Mouse (Mus musculus) olfactory bulb, adult 2 months (tissue): Measurements from ENCODE around the gene Gm45713. TPM values are rescaled to one million over a fixed set of nuclear protein-coding genes. Genes with fewer than 3 reads are reported as not detected.

ENCODE experiments used
- H3K27ac ChIP-seq: fragments of 200-500 bp; 2 replicates; pipeline ENCODE4 v1.5.1; 2012; ENCODE audit warnings: low read depth, low read length; ENCODE audit not compliant: insufficient read depth
- H3K4me1 ChIP-seq: fragments of 200-500 bp; 2 replicates; pipeline ENCODE4 v1.6.1; 2012; ENCODE audit warnings: low read length; ENCODE audit not compliant: control insufficient read depth, insufficient read depth
- H3K4me3 ChIP-seq: fragments of 200-500 bp; 2 replicates; pipeline ENCODE4 v1.5.1; 2012; ENCODE audit warnings: mild to moderate bottlenecking, low read depth, low read length, moderate library complexity; ENCODE audit not compliant: insufficient read depth
- CTCF ChIP-seq: fragments of 200-500 bp; IDR thresholded peaks from 2 replicates; pipeline ENCODE4 v1.5.1; 2012; ENCODE audit warnings: low read depth, mild to moderate bottlenecking, low read length, moderate library complexity; ENCODE audit not compliant: insufficient read depth
- POLR2A ChIP-seq: fragments of 200-500 bp; IDR thresholded peaks from 2 replicates; pipeline ENCODE4 v1.6.1; 2012; ENCODE audit warnings: mild to moderate bottlenecking, low read depth, low read length, moderate library complexity; ENCODE audit not compliant: insufficient read depth
- WGBS: fragments of 180-500 bp; shearing (Covaris S2); methylation state at CpG from one replicate; pipeline ENCODE4 v1.1.7; 2018; 5-methylcytosine and 5-hydroxymethylcytosine counted together
- polyA plus RNA-seq: library from polyadenylated mRNA; stranded (reverse); fragments of >200 nt; gene quantifications from 2 replicates; pipeline ENCODE4 v1.2.4, GENCODE M21; 2012; ENCODE audit warnings: low replicate concordance; ENCODE audit not compliant: missing spikeins, insufficient read depth, insufficient read length

The Gm45713 gene
- polyA plus RNA-seq, 1 experiment, result not detected

DNA sequence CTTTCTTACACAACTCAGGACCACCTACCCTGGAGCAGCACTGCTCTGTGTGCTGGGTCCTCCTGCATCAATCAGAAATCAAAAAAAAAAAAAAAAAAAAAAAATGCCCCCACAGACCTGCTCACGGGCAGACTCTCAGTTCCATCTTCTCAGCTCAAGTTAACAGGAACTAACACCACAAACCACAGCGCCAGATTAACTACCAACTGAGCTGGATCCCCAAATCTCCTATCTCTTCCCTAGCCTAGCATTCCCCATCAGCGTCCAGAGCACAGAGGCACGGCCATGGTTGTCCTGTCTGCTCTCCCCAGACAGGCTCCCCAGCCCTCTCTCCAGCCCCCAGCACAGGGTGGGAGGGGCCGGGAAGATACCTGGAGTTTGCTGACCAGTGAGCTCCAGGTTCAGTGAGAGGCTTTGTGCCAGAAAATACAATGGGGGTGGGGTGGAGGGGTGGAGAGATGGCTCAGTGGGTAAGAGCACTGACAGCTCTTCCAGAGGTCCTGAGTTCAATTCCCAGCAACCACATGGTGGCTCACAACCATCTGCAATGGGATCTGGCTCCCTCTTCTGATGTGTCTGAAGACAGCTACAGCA lies 28.9 kb downstream of the Gm45713 start:
- Histone ChIP-seq H3K4me1 (peaks cover 6% of the 10 kb centered on the region; the same call in 1 of the 2 replicates), H3K27ac (no peak overlapping the region), H3K4me3 (no peak overlapping the region)
- WGBS, result 71% methylated on average over 5 of the region's 5 CpGs
- TF ChIP-seq POLR2A (no peak), CTCF (no peak)

DNA sequence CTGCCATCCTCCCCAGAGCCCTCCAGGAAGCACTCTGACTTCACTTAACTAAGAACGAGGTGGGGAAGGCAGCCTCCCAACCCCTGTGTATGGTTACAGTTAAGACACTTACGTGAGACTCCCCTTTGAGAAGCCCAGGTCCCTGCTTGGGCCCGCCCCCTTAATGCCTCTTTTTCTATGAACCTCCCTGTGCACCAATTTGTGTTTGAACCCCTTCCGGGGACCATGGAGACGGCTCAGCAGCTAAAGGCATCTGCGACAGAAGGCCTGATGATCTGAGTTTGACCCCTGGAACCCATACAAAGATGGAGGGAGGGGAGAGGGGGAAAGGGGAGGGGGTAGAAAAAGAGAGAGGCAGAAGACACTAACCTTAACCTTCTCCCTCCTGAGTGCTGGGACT lies 29.6 kb downstream of the Gm45713 start:
- H3K27ac ChIP-seq, result no peak overlapping the region
- TF ChIP-seq POLR2A (no peak), CTCF (no peak)
- 68% methylated on average over 6 of the region's 6 CpGs for WGBS
- no peak overlapping the region for H3K4me3 ChIP-seq
- peaks cover 6% of the 10 kb centered on the region; the same call in 1 of the 2 replicates for H3K4me1 ChIP-seq

DNA sequence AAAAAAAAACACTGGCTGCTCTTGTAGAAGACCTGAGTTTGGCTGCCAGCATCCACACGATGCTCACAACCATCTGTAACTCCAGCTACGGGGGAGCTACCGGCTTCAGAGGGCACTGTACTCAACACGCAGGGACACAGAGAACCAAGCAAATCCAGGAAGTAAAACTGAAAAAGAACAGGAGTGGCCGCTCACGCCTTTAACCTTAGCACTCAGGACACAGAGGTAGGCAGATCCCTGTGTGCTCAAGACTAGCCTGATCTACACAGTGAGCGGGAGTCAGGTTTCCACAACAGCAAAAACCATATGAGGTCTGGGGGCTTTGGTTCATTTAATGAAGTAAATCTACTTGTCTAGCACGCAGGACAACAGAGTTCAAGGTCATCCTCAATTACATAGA lies 30.5 kb downstream of the Gm45713 start:
- TF ChIP-seq CTCF, result no peak
- H3K4me3 ChIP-seq, result no peak overlapping the region
- peaks cover 6% of the 10 kb centered on the region; the same call in 1 of the 2 replicates for H3K4me1 ChIP-seq
- no peak overlapping the region for H3K27ac ChIP-seq
- WGBS, result 88% methylated on average over 8 of the region's 8 CpGs

DNA sequence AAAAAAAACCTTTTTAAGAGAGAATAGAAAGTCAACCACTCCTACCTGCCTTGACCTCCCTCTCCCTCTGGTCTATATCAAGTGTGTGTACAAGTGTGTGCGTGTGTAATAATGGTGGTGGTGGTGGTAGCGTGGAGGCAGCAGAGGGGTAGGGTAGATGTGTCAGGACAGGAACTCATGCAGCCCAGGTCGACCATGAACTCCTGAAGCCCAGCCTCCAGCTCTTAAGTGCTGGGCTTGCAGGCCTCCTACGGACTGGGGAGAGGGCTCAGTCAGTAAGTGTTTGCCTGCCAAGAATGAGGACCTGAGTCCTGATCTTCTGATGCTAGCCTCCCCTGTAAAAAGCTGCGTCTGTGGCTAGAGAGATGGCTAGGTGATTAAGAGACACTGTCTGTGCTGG lies 31.1 kb downstream of the Gm45713 start:
- 82% methylated on average over 5 of the region's 5 CpGs for WGBS
- no peak overlapping the region for H3K4me3 ChIP-seq
- no peak overlapping the region for H3K27ac ChIP-seq
- no peak for TF ChIP-seq CTCF
- peaks cover 6% of the 10 kb centered on the region; the same call in 1 of the 2 replicates for H3K4me1 ChIP-seq

DNA sequence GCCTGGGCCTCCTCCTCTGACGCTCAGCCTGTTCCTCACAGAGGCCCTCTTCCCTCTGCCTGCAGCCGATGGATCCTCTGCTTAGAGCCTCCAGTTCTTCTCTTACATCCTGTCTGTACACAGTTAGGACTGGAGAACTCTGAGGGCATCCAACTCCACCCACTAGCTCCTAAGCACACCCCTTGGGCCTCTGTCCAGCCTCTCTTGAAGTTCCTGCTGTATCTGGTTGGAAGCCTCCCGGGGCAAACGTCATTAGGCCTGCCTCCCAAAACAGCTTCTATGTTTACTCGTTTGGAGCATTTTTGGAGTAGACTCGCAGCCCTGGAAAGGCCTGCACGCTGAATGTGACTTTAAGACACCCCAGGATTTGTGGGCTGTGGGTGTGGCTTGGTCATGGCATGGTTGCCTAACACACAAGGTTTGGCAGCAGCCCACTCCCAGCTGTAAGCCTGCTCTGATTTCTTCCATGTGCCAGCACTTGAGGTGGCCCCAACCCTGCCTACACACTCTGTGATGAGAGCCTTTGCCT lies 32.3 kb downstream of the Gm45713 start, which contains the start of gene Fcgrt:
TSS of gene Fcgrt (minus strand) at position 200 of the 529 bp plus-strand sequence.
- Histone ChIP-seq H3K4me3 (peak within 1 kb of the TSS; percentile 35), H3K27ac (0 out of 2 replicates have a peak within 1 kb of the TSS, but pooled peaks have one; percentile 31), H3K4me1 (peaks cover 6% of the 10 kb centered on the region; the same call in 1 of the 2 replicates)
- 46% methylated on average over 7 of the region's 7 CpGs for WGBS
- TF ChIP-seq POLR2A (no peak), CTCF (no peak)

DNA sequence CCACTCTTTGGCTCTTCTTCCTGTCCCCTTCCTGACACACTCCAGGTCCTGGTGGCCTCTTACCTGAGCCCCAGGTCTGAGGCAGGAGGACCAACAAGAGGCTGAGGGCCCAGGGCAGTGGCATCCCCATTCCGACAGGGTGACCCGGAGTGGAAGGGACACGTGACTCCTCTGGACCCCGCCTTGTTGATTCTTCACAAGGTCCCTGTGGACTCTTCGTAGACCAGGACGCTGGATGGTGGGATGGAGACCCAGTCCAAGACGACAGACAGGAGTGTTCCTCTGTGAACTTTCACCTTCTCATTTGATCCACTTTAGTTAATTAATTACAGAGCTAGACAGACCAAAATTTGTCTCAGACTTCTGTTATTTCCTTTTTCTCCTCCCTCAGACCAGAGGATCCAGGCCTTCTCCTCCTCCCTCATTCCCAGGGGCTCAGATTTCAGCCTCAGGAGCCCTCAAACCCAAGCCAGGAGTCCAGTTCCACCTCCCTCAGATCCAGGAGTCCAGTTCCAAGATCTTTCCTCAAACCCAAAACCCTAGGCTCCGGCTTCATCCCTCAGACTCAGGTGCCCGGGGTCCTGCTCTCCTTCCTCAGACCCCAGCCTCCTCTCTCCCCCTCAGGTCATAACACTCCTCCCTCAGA lies 33.0 kb downstream of the Gm45713 start:
- peaks cover 6% of the 10 kb centered on the region; the same call in 1 of the 2 replicates for H3K4me1 ChIP-seq
- 0 out of 2 replicates have a peak overlapping the region, but pooled peaks have one; percentile 31 for H3K27ac ChIP-seq
- H3K4me3 ChIP-seq, result peak overlapping the region; percentile 35
- WGBS, result 80% methylated on average over 9 of the region's 9 CpGs
- TF ChIP-seq POLR2A (no peak), CTCF (no peak)

DNA sequence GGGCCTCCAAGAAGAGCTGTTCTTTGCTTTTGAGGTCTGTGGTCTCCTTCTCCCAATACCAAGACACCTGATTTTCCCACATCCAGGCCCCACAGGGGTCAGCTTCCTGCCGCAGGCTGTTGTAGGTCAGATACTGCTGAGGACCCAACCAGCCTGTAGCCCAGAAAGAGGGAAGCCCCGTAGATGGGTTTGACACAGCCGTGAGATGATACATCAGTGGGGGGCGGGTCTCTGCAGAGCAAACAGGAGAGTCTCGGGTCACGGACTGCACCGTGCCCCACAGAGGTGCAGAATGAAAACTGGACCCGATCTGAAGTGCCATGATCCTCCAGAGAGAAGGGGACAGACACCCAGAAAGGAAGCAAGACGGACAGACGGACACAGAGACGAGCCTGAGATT lies 33.6 kb downstream of the Gm45713 start:
- TF ChIP-seq CTCF, result no peak
- no peak for TF ChIP-seq POLR2A
- Histone ChIP-seq H3K4me3 (no peak overlapping the region), H3K4me1 (peaks cover 6% of the 10 kb centered on the region; the same call in 1 of the 2 replicates), H3K27ac (no peak overlapping the region)
- 82% methylated on average over 11 of the region's 11 CpGs for WGBS

DNA sequence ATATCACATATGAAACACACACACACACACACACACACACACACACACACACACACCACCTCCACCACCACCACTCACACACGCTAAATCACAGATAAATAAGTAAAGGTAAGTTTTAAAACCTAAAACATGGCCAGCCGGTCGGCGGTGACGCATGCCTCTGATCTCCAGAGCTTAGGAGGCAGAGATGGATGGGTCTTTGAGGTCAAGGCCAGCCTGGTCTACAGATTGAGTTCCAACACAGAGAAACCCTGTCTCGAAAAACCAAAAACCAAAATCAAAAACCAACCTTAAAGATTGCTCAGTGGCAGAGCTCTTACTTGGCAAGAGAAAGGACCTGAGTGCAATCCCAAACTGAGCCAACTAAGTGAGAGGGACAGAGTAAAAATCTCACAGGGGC lies 36.0 kb downstream of the Gm45713 start:
- Histone ChIP-seq H3K4me1 (peaks cover 6% of the 10 kb centered on the region; the same call in 1 of the 2 replicates), H3K27ac (no peak overlapping the region), H3K4me3 (no peak overlapping the region)
- WGBS, result 91% methylated on average over 6 of the region's 6 CpGs
- TF ChIP-seq CTCF (no peak), POLR2A (no peak)

DNA sequence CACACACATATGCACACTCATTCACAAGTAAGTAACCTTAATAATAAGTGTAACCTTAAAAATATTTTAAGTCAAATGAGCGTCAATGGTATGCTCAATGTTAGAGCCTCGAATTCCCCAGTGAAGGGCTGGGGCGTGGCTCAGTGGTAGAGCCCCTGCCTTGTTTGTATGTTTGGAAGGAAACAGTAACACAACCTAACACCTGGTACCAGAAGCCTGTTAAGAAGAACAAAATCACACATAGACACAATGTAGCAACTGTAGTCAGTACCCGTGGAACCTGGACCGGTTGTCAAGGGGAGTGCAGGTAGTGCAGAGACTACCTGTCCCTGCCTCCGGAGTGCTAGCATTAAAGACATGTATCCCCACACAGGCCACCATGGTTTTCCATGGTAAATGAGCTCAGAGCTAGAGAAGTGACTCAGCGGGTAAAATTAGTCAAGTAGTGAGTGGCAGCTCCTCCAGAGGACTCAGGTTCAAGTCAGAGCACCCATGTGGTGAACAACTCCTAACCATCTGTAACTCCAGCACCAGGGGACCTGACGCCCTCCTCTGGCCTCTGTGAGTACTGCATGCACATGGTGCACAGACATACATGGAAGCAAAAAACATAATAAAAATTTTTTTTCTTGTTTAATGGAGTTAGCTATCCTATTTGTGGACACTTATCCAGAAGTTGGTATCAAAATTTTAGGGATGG lies 37.3 kb downstream of the Gm45713 start:
- WGBS, result 88% methylated on average over 8 of the region's 8 CpGs
- no peak for TF ChIP-seq POLR2A
- TF ChIP-seq CTCF, result no peak
- Histone ChIP-seq H3K4me3 (no peak overlapping the region), H3K27ac (no peak overlapping the region), H3K4me1 (peaks cover under 1% of the 10 kb centered on the region; the same call in 1 of the 2 replicates)
